Mouse (Mus musculus): ENCODE measurements around the gene Hdlbp. TPM values are rescaled to one million over a fixed set of nuclear protein-coding genes. Genes with fewer than 3 reads are reported as not detected.
"Not testable (repeated sequence)": the region's sequence is repeated elsewhere in the genome, so short reads cannot be mapped to it uniquely, and the experiment has no call there.

Hdlbp gene
- polyA plus RNA-seq, 1 experiment, result not detected

- 61% methylated on average over 1 of the region's 1 CpGs for WGBS
- no peaks in the 10 kb centered on the region for H3K4me1 ChIP-seq (ENCODE audit: control insufficient read depth, insufficient read depth, low read length)
- H3K27ac ChIP-seq (ENCODE audit: insufficient read depth, low read depth, low read length), result no peak overlapping the region
- no peak for TF ChIP-seq CTCF (IDR thresholded peaks at IDR 0.05; ENCODE audit: insufficient read depth, low read depth, low read length)
- no peak for TF ChIP-seq POLR2A (IDR thresholded peaks at IDR 0.05; ENCODE audit: insufficient read depth, low read depth, low read length)
- H3K4me3 ChIP-seq (ENCODE audit: insufficient read depth, low read depth, low read length), result no peak overlapping the region
These were observed 20.3 kb downstream of the Hdlbp start for GRCm38 (mm10) chr1:93458357-93458756.

- H3K4me3 ChIP-seq (ENCODE audit: insufficient read depth, low read depth, low read length), result no peak overlapping the region
- H3K4me1 ChIP-seq (ENCODE audit: control insufficient read depth, insufficient read depth, low read length), result no peaks in the 10 kb centered on the region
- no peak overlapping the region for H3K27ac ChIP-seq (ENCODE audit: insufficient read depth, low read depth, low read length)
- no peak for TF ChIP-seq CTCF (IDR thresholded peaks at IDR 0.05; ENCODE audit: insufficient read depth, low read depth, low read length)
- no peak for TF ChIP-seq POLR2A (IDR thresholded peaks at IDR 0.05; ENCODE audit: insufficient read depth, low read depth, low read length)
These were observed 24.8 kb downstream of the Hdlbp start for GRCm38 (mm10) chr1:93453721-93454255.

DNA sequence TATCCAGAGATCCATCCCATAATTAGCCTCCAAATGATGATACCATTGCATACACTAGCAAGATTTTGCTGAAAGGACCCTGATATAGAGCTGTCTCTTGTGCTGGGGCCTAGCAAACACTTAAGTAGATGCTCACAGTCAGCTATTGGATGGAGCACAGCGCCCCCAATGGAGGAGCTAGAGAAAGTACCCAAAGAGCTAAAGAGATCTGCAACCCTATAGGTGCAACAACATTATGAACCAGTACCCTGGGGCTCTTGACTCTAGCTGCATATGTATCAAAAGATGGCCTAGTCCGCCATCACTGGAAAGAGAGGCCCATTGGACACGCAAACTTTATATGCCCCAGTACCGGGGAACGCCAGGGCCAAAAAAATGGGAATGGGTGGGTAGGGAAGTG, 28.5 kb downstream of the Hdlbp start:
- H3K4me3 ChIP-seq (ENCODE audit: insufficient read depth, low read depth, low read length); H3K27ac ChIP-seq (ENCODE audit: insufficient read depth, low read depth, low read length); H3K4me1 ChIP-seq (ENCODE audit: control insufficient read depth, insufficient read depth, low read length): not testable (repeated sequence)
- 88% methylated on average over 5 of the region's 5 CpGs for WGBS

DNA sequence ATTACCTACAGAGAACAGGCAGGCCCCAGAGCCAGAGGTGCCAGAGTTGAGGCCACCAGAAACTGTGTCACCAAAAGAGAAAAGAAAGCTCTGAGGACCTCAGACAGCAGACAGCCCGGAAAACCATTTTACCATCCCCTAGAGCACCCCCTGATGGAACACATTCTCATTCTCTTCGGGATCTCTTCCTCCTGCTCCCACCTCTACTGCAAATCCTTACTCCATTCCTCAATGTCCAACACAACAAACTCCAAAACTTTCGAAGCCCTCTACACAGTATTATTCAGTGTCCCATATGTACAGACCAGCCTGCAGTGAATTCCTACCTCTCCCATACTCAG, 32.8 kb downstream of the Hdlbp start:
- Histone ChIP-seq H3K27ac (ENCODE audit: insufficient read depth, low read depth, low read length) (no peak overlapping the region; the same call in 1 of the 2 replicates), H3K4me3 (ENCODE audit: insufficient read depth, low read depth, low read length) (peak overlapping the region; percentile 92), H3K4me1 (ENCODE audit: control insufficient read depth, insufficient read depth, low read length) (peaks cover 6% of the 10 kb centered on the region)
- TF ChIP-seq CTCF (IDR thresholded peaks at IDR 0.05; ENCODE audit: insufficient read depth, low read depth, low read length) (no peak), POLR2A (IDR thresholded peaks at IDR 0.05; ENCODE audit: insufficient read depth, low read depth, low read length) (no peak)
- WGBS, result 13% methylated on average over 3 of the region's 3 CpGs

DNA sequence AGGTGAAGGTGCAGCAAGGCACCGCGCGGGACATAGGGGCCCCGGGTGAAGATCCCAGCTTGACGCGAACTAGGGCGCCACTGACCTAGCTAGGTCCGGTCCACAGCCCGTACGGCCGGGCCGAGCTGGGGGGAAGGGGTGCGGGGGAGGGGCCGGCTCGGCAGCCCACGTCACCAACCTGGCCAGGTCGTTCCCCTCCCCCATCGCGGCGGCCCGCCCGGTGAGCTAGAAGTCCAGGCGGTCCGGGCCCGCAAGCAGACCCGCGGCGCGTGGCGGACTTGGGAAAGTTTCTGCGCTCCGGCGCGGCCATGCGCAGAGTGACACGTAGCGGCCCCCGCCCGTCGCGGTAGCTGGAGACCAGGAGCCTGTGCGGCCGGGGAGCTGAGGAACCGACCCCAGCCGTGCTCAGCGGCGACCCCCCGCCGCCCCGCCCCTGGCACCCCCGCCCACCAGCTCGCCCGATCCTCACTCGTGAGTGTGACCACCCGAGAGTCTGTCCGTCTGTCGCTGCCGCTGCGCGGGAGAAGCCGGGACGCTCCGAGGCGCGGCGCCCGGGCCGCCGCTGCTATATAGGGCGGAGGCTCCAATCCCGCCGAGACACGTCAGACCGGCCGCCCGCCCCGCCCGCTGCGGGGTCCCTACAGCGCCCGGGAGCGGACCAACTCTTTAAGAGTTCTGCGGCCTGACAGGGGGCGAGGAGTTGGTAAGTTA, 33.3 kb downstream of the Hdlbp start:
- peak overlapping the region; percentile 92 for H3K4me3 ChIP-seq (ENCODE audit: insufficient read depth, low read depth, low read length)
- WGBS, result under 1% methylated on average over 84 of the region's 84 CpGs
- peaks cover 6% of the 10 kb centered on the region for H3K4me1 ChIP-seq (ENCODE audit: control insufficient read depth, insufficient read depth, low read length)
- peak overlapping the region; percentile 34; the same call in 1 of the 2 replicates for H3K27ac ChIP-seq (ENCODE audit: insufficient read depth, low read depth, low read length)
- TF ChIP-seq POLR2A (IDR thresholded peaks at IDR 0.05; ENCODE audit: insufficient read depth, low read depth, low read length) (0 out of 2 replicates have a peak, but pooled peaks have one; percentile 22), CTCF (IDR thresholded peaks at IDR 0.05; ENCODE audit: insufficient read depth, low read depth, low read length) (no peak)

GRCm38 (mm10) chr1:93444405-93445110, 34.1 kb downstream of the Hdlbp start:
- 2% methylated on average over 18 of the region's 18 CpGs for WGBS
- H3K27ac ChIP-seq (ENCODE audit: insufficient read depth, low read depth, low read length), result 0 out of 2 replicates have a peak overlapping the region, but pooled peaks have one; percentile 34
- no peak for TF ChIP-seq POLR2A (IDR thresholded peaks at IDR 0.05; ENCODE audit: insufficient read depth, low read depth, low read length)

GRCm38 (mm10) chr1:93439321-93439720, 39.3 kb downstream of the Hdlbp start:
- Histone ChIP-seq H3K4me3 (ENCODE audit: insufficient read depth, low read depth, low read length) (no peak overlapping the region), H3K4me1 (ENCODE audit: control insufficient read depth, insufficient read depth, low read length) (no peaks in the 10 kb centered on the region), H3K27ac (ENCODE audit: insufficient read depth, low read depth, low read length) (no peak overlapping the region)
- TF ChIP-seq CTCF (IDR thresholded peaks at IDR 0.05; ENCODE audit: insufficient read depth, low read depth, low read length) (no peak), POLR2A (IDR thresholded peaks at IDR 0.05; ENCODE audit: insufficient read depth, low read depth, low read length) (no peak)
- WGBS, result 85% methylated on average over 1 of the region's 1 CpGs

More at GRCm38 (mm10) chr1:93444405-93445110, 34.1 kb downstream of the Hdlbp start:
- Histone ChIP-seq H3K4me3 (ENCODE audit: insufficient read depth, low read depth, low read length) (peak overlapping the region; percentile 92), H3K4me1 (ENCODE audit: control insufficient read depth, insufficient read depth, low read length) (peaks cover 6% of the 10 kb centered on the region)

DNA sequence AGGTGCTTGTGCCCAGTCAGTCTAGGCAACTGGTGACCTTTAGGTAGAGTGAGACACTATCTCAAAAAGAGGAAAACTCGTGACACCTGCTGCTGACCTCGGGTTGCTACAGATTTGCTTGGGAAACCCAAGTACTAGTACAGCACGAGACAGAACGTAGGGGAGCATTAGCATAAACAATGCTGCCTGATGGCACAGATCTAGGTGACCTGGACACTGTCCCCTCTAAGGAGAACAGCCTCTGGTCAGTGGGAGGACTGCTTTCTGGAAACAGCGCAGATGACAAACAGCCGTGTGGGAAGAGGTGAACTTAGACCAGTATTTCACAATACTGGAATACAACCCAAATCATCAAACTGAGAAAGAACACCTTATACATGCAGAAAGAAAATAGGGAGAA, 46.5 kb downstream of the Hdlbp start:
- WGBS, result 87% methylated on average over 6 of the region's 6 CpGs
- no peak overlapping the region for H3K4me3 ChIP-seq (ENCODE audit: insufficient read depth, low read depth, low read length)
- H3K27ac ChIP-seq (ENCODE audit: insufficient read depth, low read depth, low read length), result no peak overlapping the region
- H3K4me1 ChIP-seq (ENCODE audit: control insufficient read depth, insufficient read depth, low read length), result no peaks in the 10 kb centered on the region
- TF ChIP-seq CTCF (IDR thresholded peaks at IDR 0.05; ENCODE audit: insufficient read depth, low read depth, low read length) (no peak), POLR2A (IDR thresholded peaks at IDR 0.05; ENCODE audit: insufficient read depth, low read depth, low read length) (no peak)

- no peak for TF ChIP-seq CTCF (IDR thresholded peaks at IDR 0.05; ENCODE audit: insufficient read depth, low read depth, low read length)
- TF ChIP-seq POLR2A (IDR thresholded peaks at IDR 0.05; ENCODE audit: insufficient read depth, low read depth, low read length), result no peak
- 91% methylated on average over 4 of the region's 4 CpGs for WGBS
- no peak overlapping the region for H3K4me3 ChIP-seq (ENCODE audit: insufficient read depth, low read depth, low read length)
- no peak overlapping the region for H3K27ac ChIP-seq (ENCODE audit: insufficient read depth, low read depth, low read length)
- H3K4me1 ChIP-seq (ENCODE audit: control insufficient read depth, insufficient read depth, low read length), result peaks cover 9% of the 10 kb centered on the region
These were observed 75.2 kb downstream of the Hdlbp start for GRCm38 (mm10) chr1:93403403-93403802.
